ENCODE assay signal across 8 mouse cellular contexts in the genomic region with DNA sequence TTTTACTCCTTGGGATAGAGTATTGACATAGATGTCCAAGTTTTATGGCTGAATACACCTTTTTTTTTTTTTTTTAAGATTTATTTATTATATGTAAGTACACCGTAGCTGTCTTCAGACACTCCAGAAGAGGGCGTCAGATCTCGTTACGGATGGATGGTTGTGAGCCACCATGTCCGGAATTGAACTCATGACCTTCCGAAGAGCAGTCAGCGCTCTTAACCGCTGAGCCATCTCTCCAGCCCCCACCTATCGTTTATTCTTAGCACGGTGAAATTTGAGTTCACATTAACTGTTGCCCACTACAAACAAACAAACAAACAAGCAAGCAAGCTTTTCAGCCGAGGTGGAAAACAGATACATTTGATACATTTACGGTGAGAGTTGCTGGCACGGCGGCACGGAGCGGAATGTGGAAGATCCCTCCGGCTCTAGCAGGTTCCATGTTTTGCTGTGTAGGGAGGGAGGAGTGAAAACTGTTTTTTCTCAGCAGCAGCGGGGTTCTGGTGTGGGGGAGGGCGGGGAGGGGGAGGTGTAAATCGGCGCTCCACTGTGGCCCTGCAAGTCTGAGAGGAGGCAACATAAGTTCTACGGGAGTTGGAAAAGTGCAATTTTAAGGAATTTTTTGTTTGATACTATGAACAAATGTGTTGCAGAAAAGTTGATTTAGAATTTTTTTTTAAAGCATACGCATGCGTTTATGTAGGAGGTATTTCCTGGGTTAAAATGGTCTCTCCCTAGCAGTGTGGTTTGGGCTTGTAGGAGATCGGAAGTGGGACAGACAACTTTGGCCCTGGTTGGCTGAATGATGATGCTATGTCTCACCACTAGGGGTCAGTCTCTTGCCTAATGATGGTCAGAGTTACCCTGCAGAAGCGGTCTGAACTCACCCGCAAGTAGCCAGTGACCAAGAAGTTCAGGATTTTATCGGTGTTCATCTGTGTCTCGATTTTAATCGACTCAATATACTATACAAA. TPM values are rescaled to one million over a fixed set of nuclear protein-coding genes. Genes with fewer than 3 reads are reported as not detected.
DNase-seq lines count a peak whose midpoint lies in the region; ATAC-seq lines count a peak whose summit lies in the region.

No protein-coding gene starts in this region.

- peak overlapping the region; percentile 52 for H3K4me2 ChIP-seq in hindbrain, embryonic 15.5 days

- H3K9me3 ChIP-seq in hindbrain, embryonic 15.5 days, result no peaks in the 10 kb centered on the region

- peak; percentile 93 for ATAC-seq in hindbrain, embryonic 15.5 days (ENCODE audit: low FRiP score, low read depth)

- H3K36me3 ChIP-seq in hindbrain, embryonic 15.5 days, result no peaks in the 10 kb centered on the region

- WGBS in hindbrain, embryonic 15.5 days, result 5% methylated on average over 30 of the region's 30 CpGs

- H3K9ac ChIP-seq in hindbrain, embryonic 15.5 days, result no peak overlapping the region

- H3K4me1 ChIP-seq in hindbrain, embryonic 15.5 days (replicated peaks), result peaks cover 12% of the 10 kb centered on the region; the same call in 1 of the 2 replicates

- no peaks in the 10 kb centered on the region for H3K27me3 ChIP-seq in hindbrain, embryonic 15.5 days

- DNase-seq in ZHBTc4 (ENCODE audit: low read depth, low spot score), result peak; percentile 94
- DNase-seq in cerebellum, postnatal 36 days, result peak; percentile 39 to 71
- peak; percentile 60 to 85 for DNase-seq in frontal cortex, postnatal 36 days (ENCODE audit: low spot score in 2 of 2)
- DNase-seq in left cerebral cortex, adult 11 months (ENCODE audit: low spot score), result peak; percentile 79
- DNase-seq in lung, postnatal 4 days, result peak; percentile 81 to 89
- peak; percentile 69 for DNase-seq in retina, postnatal 7 days (ENCODE audit: low read depth, low spot score)
- DNase-seq in urinary bladder, postnatal 36 days (ENCODE audit: low spot score in 2 of 2), result peak; percentile 68 to 78

- H3K4me3 ChIP-seq in hindbrain, embryonic 15.5 days, result peak overlapping the region; percentile 34

- H3K27ac ChIP-seq in hindbrain, embryonic 15.5 days (replicated peaks), result peak overlapping the region; percentile 66; the same call in 1 of the 2 replicates

RNA-seq across cellular contexts. Expression of gene Skil, which starts 37.9 kb away (rescaled TPM):
- 23.3 and 23.9 TPM in 2 replicates for polyA plus RNA-seq in hindbrain, embryonic 15.5 days (2015; fragmentation: Nextera tagmentation; extraction: Ambion mirVana)

Comparison
In these comparisons a context has a peak if more than half of its experiments do, and no peak if none do; other contexts are left out.
1. Peak in every context shown above with its lines: DNase-seq, ATAC-seq, H3K4me3 ChIP-seq and H3K27ac ChIP-seq.